Mouse (Mus musculus): Measurements from ENCODE around the gene Akt1s1.
"Not testable (repeated sequence)": the region's sequence is repeated elsewhere in the genome, so short reads cannot be mapped to it uniquely, and the experiment has no call there.

DNA sequence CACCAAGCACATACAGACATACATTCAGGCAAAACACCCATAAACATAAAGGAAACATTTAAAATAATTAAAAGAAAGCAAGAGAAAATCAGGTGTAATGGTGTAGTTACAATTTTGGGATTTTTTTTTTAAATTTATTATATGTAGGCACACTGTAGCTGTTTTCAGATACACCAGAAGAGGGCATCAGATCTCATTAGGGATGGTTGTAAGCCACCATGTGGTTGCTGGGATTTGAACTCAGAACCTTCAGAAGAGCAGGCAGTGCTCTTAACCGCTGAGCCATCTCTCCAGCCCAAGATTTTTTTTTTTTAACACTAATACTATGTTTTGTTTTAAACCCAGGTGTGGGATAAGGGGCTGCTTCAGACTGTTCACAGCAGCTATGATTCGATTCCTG lies 23.0 kb downstream of the Akt1s1 start:
- not testable (repeated sequence) for TF ChIP-seq POLR2A (IDR thresholded peaks at IDR 0.05; ENCODE audit: low read depth, low read length); ETS1 (conservative IDR thresholded peaks at IDR 0.05; ENCODE audit: low read depth, low read length); EP300 (IDR thresholded peaks at IDR 0.05; ENCODE audit: low read length)

Data from CH12.LX (cell line).